ENCODE assay signal across 9 mouse cellular contexts in the genomic region with DNA sequence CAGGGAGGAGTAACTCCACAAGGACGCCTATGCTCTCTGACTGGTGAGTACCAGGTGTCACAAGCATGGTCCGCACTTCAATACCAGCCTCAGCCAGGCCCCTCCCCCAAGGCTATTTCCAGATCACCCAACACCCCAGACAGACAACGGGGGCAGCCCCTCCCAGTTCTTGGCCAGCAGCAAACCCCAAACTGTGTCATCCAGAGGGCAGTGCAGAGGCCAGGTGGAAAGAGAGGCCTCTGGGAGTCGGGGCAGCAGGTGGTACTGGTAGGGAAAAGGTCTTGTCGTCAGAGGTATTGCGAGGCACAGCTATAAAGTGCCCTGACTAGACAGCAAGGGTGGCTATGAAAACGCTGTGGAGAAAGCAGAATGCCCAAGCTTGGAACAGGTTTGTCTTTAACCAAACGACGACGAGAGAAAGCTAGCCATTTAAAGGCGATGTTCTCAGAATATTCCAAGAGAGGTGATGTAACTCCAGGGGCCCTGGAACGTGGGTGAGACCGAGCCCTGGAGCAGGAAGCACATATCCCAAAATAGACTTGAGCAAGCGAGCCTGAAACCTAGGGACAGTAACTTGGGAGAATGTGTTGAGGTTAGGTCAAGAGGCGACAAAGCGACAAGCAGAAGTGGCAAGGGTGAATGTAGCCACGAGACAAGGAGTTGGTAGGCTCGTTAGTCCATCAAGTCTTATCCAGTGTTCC. TPM values are rescaled to one million over a fixed set of nuclear protein-coding genes. Genes with fewer than 3 reads are reported as not detected.
DNase-seq lines count a peak whose midpoint lies in the region; ATAC-seq lines count a peak whose summit lies in the region.
"Had no signal": no experiment of that assay in that cellular context is flagged by ENCODE, and none has a peak within 500 bp of the region (broad histone marks: within the 10 kb centered on the region; RNA-seq: fewer than 3 reads in every experiment).

No protein-coding gene starts in this region.

- H3K27me3 ChIP-seq in kidney, embryonic 15.5 days, result no peaks in the 10 kb centered on the region
- H3K27me3 ChIP-seq in limb, embryonic 15.5 days, result no peaks in the 10 kb centered on the region
- H3K27me3 ChIP-seq: midbrain, embryonic 15.5 days had no signal

- ATAC-seq in kidney, embryonic 15.5 days (replicated peaks; ENCODE audit: low FRiP score), result no peak
- ATAC-seq in limb, embryonic 15.5 days (ENCODE audit: insufficient number of reproducible peaks, low FRiP score, low TSS enrichment, low read depth), result no peak
- ATAC-seq in activated CD4-positive, CD25-positive, alpha-beta regulatory T cell, adult 4 months, result no peak
- no peak for ATAC-seq in megakaryocyte-erythroid progenitor cell, adult 5-6 weeks (replicated peaks; ENCODE audit: low FRiP score, low TSS enrichment, poor library complexity, severe bottlenecking)
- ATAC-seq: midbrain, embryonic 15.5 days had no signal

- peak; percentile 31 for DNase-seq in kidney, postnatal 10 days
- peak; percentile 61 for DNase-seq in cerebellum, postnatal 14 days
- peak; percentile 68 for DNase-seq in heart, adult 8-10 months (ENCODE audit: low spot score)
- DNase-seq in layer of hippocampus, adult 9-10 months (ENCODE audit: low spot score), result no peak

- 38% methylated on average over 18 of the region's 18 CpGs for WGBS in kidney, embryonic 15.5 days
- 34% methylated on average over 18 of the region's 18 CpGs for WGBS in limb, embryonic 15.5 days

- H3K9ac ChIP-seq in kidney, embryonic 15.5 days, result no peak overlapping the region
- H3K9ac ChIP-seq in limb, embryonic 15.5 days, result no peak overlapping the region
- H3K9ac ChIP-seq: midbrain, embryonic 15.5 days had no signal

- H3K4me2 ChIP-seq in kidney, embryonic 15.5 days, result no peak overlapping the region
- H3K4me2 ChIP-seq in limb, embryonic 15.5 days, result no peak overlapping the region
- H3K4me2 ChIP-seq: midbrain, embryonic 15.5 days had no signal

- peaks cover 9% of the 10 kb centered on the region for H3K4me1 ChIP-seq in kidney, embryonic 15.5 days
- peaks cover 3% of the 10 kb centered on the region; the same call in 1 of the 2 replicates for H3K4me1 ChIP-seq in limb, embryonic 15.5 days
- H3K4me1 ChIP-seq: midbrain, embryonic 15.5 days had no signal

- peaks cover 18% of the 10 kb centered on the region for H3K36me3 ChIP-seq in kidney, embryonic 15.5 days
- peaks cover 17% of the 10 kb centered on the region for H3K36me3 ChIP-seq in limb, embryonic 15.5 days

- no peaks in the 10 kb centered on the region; the same call in 1 of the 2 replicates for H3K9me3 ChIP-seq in kidney, embryonic 15.5 days (replicated peaks)
- H3K9me3 ChIP-seq in limb, embryonic 15.5 days, result no peaks in the 10 kb centered on the region
- H3K9me3 ChIP-seq: midbrain, embryonic 15.5 days had no signal

- no peak overlapping the region for H3K27ac ChIP-seq in kidney, embryonic 15.5 days
- H3K27ac ChIP-seq in limb, embryonic 15.5 days, result peak overlapping the region; percentile 38; the same call in 1 of the 2 replicates
- H3K27ac ChIP-seq: midbrain, embryonic 15.5 days had no signal

- no peak overlapping the region for H3K4me3 ChIP-seq in kidney, embryonic 15.5 days (replicated peaks)
- no peak overlapping the region for H3K4me3 ChIP-seq in limb, embryonic 15.5 days
- H3K4me3 ChIP-seq: midbrain, embryonic 15.5 days had no signal

RNA-seq across cellular contexts. Expression of gene Tubg1, which starts 10.5 kb away (rescaled TPM):
- polyA plus RNA-seq in kidney, embryonic 15.5 days (2015; fragmentation: Nextera tagmentation; extraction: Ambion mirVana), result 86.3 and 99.6 TPM in 2 replicates
- 10 to 100 TPM; 23.2 to 27.3 (median 25.4) TPM for total RNA-seq in heart, adult 8-10 months (2022)
- polyA plus RNA-seq in limb, embryonic 15.5 days (2015; fragmentation: Nextera tagmentation; extraction: Ambion mirVana), result 62.7 and 65.6 TPM in 2 replicates
- polyA plus RNA-seq in activated CD4-positive, CD25-positive, alpha-beta regulatory T cell, adult 4 months (2017; shearing (Covaris generic)), result 10 to 100 TPM; 17.7 to 26.8 TPM
- total RNA-seq in megakaryocyte-erythroid progenitor cell, adult 5-6 weeks (2014; fragmentation: Nextera tagmentation), result 51.9 and 55.2 TPM in 2 replicates
- 28.7 and 42.7 TPM in 2 replicates for total RNA-seq in megakaryocyte-erythroid progenitor cell, adult 5-6 weeks (2017)

RNA-seq across cellular contexts. Expression of gene Retreg3, which starts 10.5 kb away (rescaled TPM):
- polyA plus RNA-seq in kidney, embryonic 15.5 days (2015; fragmentation: Nextera tagmentation; extraction: Ambion mirVana), result 21.3 and 24.5 TPM in 2 replicates
- total RNA-seq in heart, adult 8-10 months (2022), result 10 to 100 TPM; 26.5 to 31.2 (median 29.0) TPM
- 20.6 and 28.0 TPM in 2 replicates for polyA plus RNA-seq in limb, embryonic 15.5 days (2015; fragmentation: Nextera tagmentation; extraction: Ambion mirVana)
- polyA plus RNA-seq in activated CD4-positive, CD25-positive, alpha-beta regulatory T cell, adult 4 months (2017; shearing (Covaris generic)), result 10 to 100 TPM; 14.4 to 24.7 TPM
- total RNA-seq in megakaryocyte-erythroid progenitor cell, adult 5-6 weeks (2014; fragmentation: Nextera tagmentation), result 17.0 and 20.6 TPM in 2 replicates
- 29.3 and 36.7 TPM in 2 replicates for total RNA-seq in megakaryocyte-erythroid progenitor cell, adult 5-6 weeks (2017)

RNA-seq across cellular contexts. Expression of gene Tubg2, which starts 25.5 kb away (rescaled TPM):
- 3.8 and 4.2 TPM in 2 replicates for polyA plus RNA-seq in kidney, embryonic 15.5 days (2015; fragmentation: Nextera tagmentation; extraction: Ambion mirVana)
- total RNA-seq in heart, adult 8-10 months (2022), result 1 to 10 TPM; 2.7 to 4.9 (median 3.0) TPM
- polyA plus RNA-seq in limb, embryonic 15.5 days (2015; fragmentation: Nextera tagmentation; extraction: Ambion mirVana), result 5.7 and 6.8 TPM in 2 replicates
- polyA plus RNA-seq in activated CD4-positive, CD25-positive, alpha-beta regulatory T cell, adult 4 months (2017; shearing (Covaris generic)), result under 1 TPM; 0.68 to 0.94 TPM
- not detected in 2 replicates for total RNA-seq in megakaryocyte-erythroid progenitor cell, adult 5-6 weeks (2014; fragmentation: Nextera tagmentation)
- not detected in 2 replicates for total RNA-seq in megakaryocyte-erythroid progenitor cell, adult 5-6 weeks (2017)

RNA-seq across cellular contexts. Expression of gene Psmc3ip, which starts 35.0 kb away (rescaled TPM):
- 37.3 and 38.0 TPM in 2 replicates for polyA plus RNA-seq in kidney, embryonic 15.5 days (2015; fragmentation: Nextera tagmentation; extraction: Ambion mirVana)
- 1 to 10 TPM; 2.3 to 3.1 (median 2.8) TPM for total RNA-seq in heart, adult 8-10 months (2022)
- 27.4 and 28.0 TPM in 2 replicates for polyA plus RNA-seq in limb, embryonic 15.5 days (2015; fragmentation: Nextera tagmentation; extraction: Ambion mirVana)
- polyA plus RNA-seq in activated CD4-positive, CD25-positive, alpha-beta regulatory T cell, adult 4 months (2017; shearing (Covaris generic)), result 10 to 100 TPM; 12.3 to 13.4 TPM
- 26.2 and 65.9 TPM in 2 replicates for total RNA-seq in megakaryocyte-erythroid progenitor cell, adult 5-6 weeks (2014; fragmentation: Nextera tagmentation)
- total RNA-seq in megakaryocyte-erythroid progenitor cell, adult 5-6 weeks (2017), result 38.0 and 79.3 TPM in 2 replicates

RNA-seq across cellular contexts. Expression of gene Cntnap1, which starts 40.1 kb away (rescaled TPM):
- 1.9 and 2.0 TPM in 2 replicates for polyA plus RNA-seq in kidney, embryonic 15.5 days (2015; fragmentation: Nextera tagmentation; extraction: Ambion mirVana)
- total RNA-seq in heart, adult 8-10 months (2022), result 1 to 10 TPM; 1.1 to 2.9 (median 1.5) TPM
- polyA plus RNA-seq in limb, embryonic 15.5 days (2015; fragmentation: Nextera tagmentation; extraction: Ambion mirVana), result 1.2 and 1.4 TPM in 2 replicates
- under 1 TPM; 0.29 to 0.33 TPM for polyA plus RNA-seq in activated CD4-positive, CD25-positive, alpha-beta regulatory T cell, adult 4 months (2017; shearing (Covaris generic))
- not detected in 2 replicates for total RNA-seq in megakaryocyte-erythroid progenitor cell, adult 5-6 weeks (2014; fragmentation: Nextera tagmentation)
- 0.15 TPM in 1 of 2 replicates, not detected in the other for total RNA-seq in megakaryocyte-erythroid progenitor cell, adult 5-6 weeks (2017)
